Mouse (Mus musculus): ENCODE results near the gene 2700081O15Rik. TPM values are rescaled to one million over a fixed set of nuclear protein-coding genes. Genes with fewer than 3 reads are reported as not detected.

Gene 2700081O15Rik
- total RNA-seq, 2 experiments from 2014 or later = 15.8 to 18.7 TPM

DNA sequence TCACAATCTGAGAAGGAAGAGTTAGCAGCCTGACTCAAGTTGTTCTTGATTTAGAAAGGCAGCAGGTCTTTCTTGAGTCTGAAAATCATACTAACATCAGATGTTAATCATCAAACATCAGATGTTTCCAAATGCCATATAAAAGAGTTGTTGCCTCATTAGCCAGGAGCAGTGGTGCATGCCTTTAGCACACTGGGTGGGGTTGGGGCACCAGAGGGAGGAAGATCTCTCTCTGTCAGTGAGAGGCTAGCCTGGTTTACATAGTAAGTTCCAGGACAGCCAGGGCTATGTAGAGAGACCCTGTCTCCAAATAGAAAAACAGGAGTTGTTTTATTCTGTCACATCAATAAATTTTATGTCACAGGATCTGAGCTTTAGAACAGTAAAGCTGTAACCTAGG, 41.5 kb downstream of the 2700081O15Rik start:
- DNase-seq (ENCODE audit: low spot score) = no peak
- intact Hi-C loops (cut with DNase I) = no loop called here

DNA sequence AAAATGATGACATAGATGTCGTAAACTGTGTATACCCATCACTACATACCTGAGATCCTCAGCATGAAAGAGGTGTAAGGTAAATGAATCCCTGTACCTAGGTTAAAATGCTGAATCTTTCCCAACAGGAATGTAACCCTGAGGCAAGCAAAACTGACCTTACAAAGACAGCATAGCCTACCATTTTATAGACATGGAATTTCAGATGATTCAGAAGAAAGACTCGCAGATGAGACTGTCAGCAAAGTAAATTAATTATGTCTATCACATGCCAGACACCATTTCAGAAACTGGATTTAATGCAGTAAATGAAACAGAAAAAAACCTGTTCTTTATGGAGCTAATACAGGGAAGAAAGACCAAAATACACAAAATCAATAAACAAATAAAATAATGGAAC, 41.9 kb downstream of the 2700081O15Rik start:
- intact Hi-C loops (cut with DNase I) = no loop called here
- no peak for DNase-seq (ENCODE audit: low spot score)

DNA sequence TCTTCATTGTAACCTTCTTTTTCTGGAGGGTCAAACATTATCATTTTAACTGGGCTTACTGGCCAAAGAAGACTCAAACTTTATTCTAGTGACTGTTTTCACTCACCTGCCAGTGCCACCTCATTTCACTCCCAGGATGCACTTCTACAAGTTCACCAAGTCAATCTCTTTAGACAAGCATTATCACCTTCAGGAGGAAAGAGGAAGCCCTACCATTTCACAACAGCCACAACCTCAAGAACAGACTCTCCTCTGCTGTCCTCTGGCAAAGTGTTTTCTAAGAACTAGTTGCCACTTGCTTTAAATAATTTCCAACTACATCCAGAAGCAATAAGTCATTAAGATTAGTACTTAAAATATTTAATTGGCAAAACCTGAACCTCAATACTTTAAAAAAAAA, 50.5 kb downstream of the 2700081O15Rik start:
- DNase-seq (ENCODE audit: low spot score) = no peak
- intact Hi-C loops (cut with DNase I) = no loop called here

DNA sequence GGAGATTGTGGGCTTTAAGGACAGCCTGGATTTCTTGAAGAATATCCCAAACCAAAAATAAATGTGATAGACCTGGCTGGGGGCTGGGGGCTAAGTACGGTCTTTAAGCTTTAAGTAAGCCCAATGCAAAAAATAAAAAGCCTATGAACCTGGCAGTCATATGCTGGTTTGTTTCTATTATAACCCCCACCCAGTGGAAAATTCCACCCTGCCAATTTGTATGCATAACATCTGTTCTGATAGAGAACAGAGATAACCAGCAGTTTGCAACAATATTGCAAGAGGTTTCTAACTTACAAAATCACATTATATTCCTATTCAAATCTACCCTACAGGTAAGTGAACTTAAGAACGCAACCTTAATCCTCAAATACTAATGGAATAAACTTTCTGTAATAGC, 53.2 kb downstream of the 2700081O15Rik start:
- no peak for DNase-seq (ENCODE audit: low spot score)
- intact Hi-C loops (cut with DNase I) = no loop called here

Small RNAs within 50 kb of the gene (microRNA-seq; reads per million reads assigned to microRNA genes)
- gene Mir6991 = not detected

Other genes starting within 250 kb of the 2700081O15Rik start
- gene Otub1, start 211.3 kb upstream of the 2700081O15Rik start, total RNA-seq (2021) = 10 to 100 TPM; 74.7 to 82.3 TPM
- 100 to 1,000 TPM; 407 to 462 TPM for gene Cox8a, start 200.0 kb upstream of the 2700081O15Rik start, total RNA-seq (2021)
- 10 to 100 TPM; 14.4 to 17.7 TPM for gene Naa40, start 176.4 kb upstream of the 2700081O15Rik start, total RNA-seq (2021)
- gene Rcor2, start 150.3 kb upstream of the 2700081O15Rik start, total RNA-seq (2021) = 1 to 10 TPM; 6.9 to 7.5 TPM
- gene Mark2, start 75.8 kb upstream of the 2700081O15Rik start, total RNA-seq (2021) = 10 to 100 TPM; 49.4 to 55.3 TPM
- 10 to 100 TPM; 14.1 to 17.5 TPM for gene Spindoc, start 34.6 kb upstream of the 2700081O15Rik start, total RNA-seq (2021)
- 10 to 100 TPM; 75.1 to 82.8 TPM for gene Rtn3, start 65.7 kb downstream of the 2700081O15Rik start, total RNA-seq (2021)
- 10 to 100 TPM; 15.5 to 19.2 TPM for gene Atl3, start 76.4 kb downstream of the 2700081O15Rik start, total RNA-seq (2021)
- gene Pla2g16, start 139.8 kb downstream of the 2700081O15Rik start, total RNA-seq (2021) = 100 to 1,000 TPM; 122 TPM
- gene Lgals12, start 189.6 kb downstream of the 2700081O15Rik start, total RNA-seq (2021) = under 1 TPM; 0.31 to 0.92 TPM
- gene Hrasls5, start 194.9 kb downstream of the 2700081O15Rik start, total RNA-seq (2021) = under 1 TPM in 1 of 2 experiments, not detected in 1; 0.26 TPM